Mouse (Mus musculus) macrophage (primary cell): Measurements from ENCODE around the gene Olfr323. TPM values are rescaled to one million over a fixed set of nuclear protein-coding genes. Genes with fewer than 3 reads are reported as not detected.

Source experiments
- polyA plus RNA-seq: library from polyadenylated mRNA; stranded (reverse); fragments of 250-400 nt; gene quantifications from 3 replicates; pipeline ENCODE4 v1.2.4, GENCODE M21; 2018; ENCODE audit warnings: inconsistent platforms

Gene Olfr323
- polyA plus RNA-seq, 1 experiment from 2014 or later = not detected

Other genes with a start within 250 kb of the Olfr323 start
- gene 1810065E05Rik, start 209.4 kb downstream of the Olfr323 start, polyA plus RNA-seq = not detected in 3 replicates
- gene Gm12253, start 197.9 kb downstream of the Olfr323 start, polyA plus RNA-seq = not detected in 3 replicates
- gene Lypd9, start 177.6 kb downstream of the Olfr323 start, polyA plus RNA-seq = not detected in 3 replicates
- gene Olfr30, start 168.2 kb downstream of the Olfr323 start, polyA plus RNA-seq = not detected in 3 replicates
- gene Olfr332, start 137.9 kb downstream of the Olfr323 start, polyA plus RNA-seq = not detected in 3 replicates
- not detected in 3 replicates for gene Olfr331, start 127.9 kb downstream of the Olfr323 start, polyA plus RNA-seq
- not detected in 3 replicates for gene Olfr330, start 95.7 kb downstream of the Olfr323 start, polyA plus RNA-seq
- not detected in 3 replicates for gene Olfr329-ps, start 84.1 kb downstream of the Olfr323 start, polyA plus RNA-seq
- not detected in 3 replicates for gene Olfr328, start 74.9 kb downstream of the Olfr323 start, polyA plus RNA-seq
- not detected in 3 replicates for gene Olfr224, start 59.9 kb downstream of the Olfr323 start, polyA plus RNA-seq
- gene Olfr325, start 52.8 kb downstream of the Olfr323 start, polyA plus RNA-seq = not detected in 3 replicates
- not detected in 3 replicates for gene Olfr324, start 35.4 kb downstream of the Olfr323 start, polyA plus RNA-seq
- gene 2210407C18Rik, start 14.4 kb downstream of the Olfr323 start, polyA plus RNA-seq = 0.59 TPM in 1 of 3 replicates, not detected in the others
- gene Trim58, start 10.0 kb upstream of the Olfr323 start, polyA plus RNA-seq = not detected in 3 replicates
- gene Olfr322, start 28.3 kb upstream of the Olfr323 start, polyA plus RNA-seq = not detected in 3 replicates
- not detected in 3 replicates for gene Olfr320, start 50.6 kb upstream of the Olfr323 start, polyA plus RNA-seq
- gene Olfr319, start 68.7 kb upstream of the Olfr323 start, polyA plus RNA-seq = not detected in 3 replicates
- not detected in 3 replicates for gene Olfr318, start 93.5 kb upstream of the Olfr323 start, polyA plus RNA-seq
- gene Olfr317, start 108.7 kb upstream of the Olfr323 start, polyA plus RNA-seq = not detected in 3 replicates
- gene Olfr316, start 122.2 kb upstream of the Olfr323 start, polyA plus RNA-seq = not detected in 3 replicates
- gene Olfr315, start 142.7 kb upstream of the Olfr323 start, polyA plus RNA-seq = not detected in 3 replicates
- gene Olfr314, start 152.5 kb upstream of the Olfr323 start, polyA plus RNA-seq = not detected in 3 replicates
- gene Fam183b, start 171.5 kb upstream of the Olfr323 start, polyA plus RNA-seq = not detected in 3 replicates
- not detected in 3 replicates for gene Olfr313, start 184.5 kb upstream of the Olfr323 start, polyA plus RNA-seq
- not detected in 3 replicates for gene Olfr312, start 198.7 kb upstream of the Olfr323 start, polyA plus RNA-seq
- gene Olfr311, start 208.8 kb upstream of the Olfr323 start, polyA plus RNA-seq = not detected in 3 replicates
- gene Gm12258, start 216.7 kb upstream of the Olfr323 start, polyA plus RNA-seq = 1.1 to 3.3 TPM (median 2.3 TPM) in 3 replicates
- 1.9 to 2.7 TPM (median 1.9 TPM) in 3 replicates for gene 2810021J22Rik, start 236.7 kb upstream of the Olfr323 start, polyA plus RNA-seq